Mouse (Mus musculus) hindbrain, embryonic 13.5 days (tissue): Measurements from ENCODE around the gene Ipo9. TPM values are rescaled to one million over a fixed set of nuclear protein-coding genes. Genes with fewer than 3 reads are reported as not detected.

Experiments used
- ATAC-seq: fragments of 200-750 bp; cut with Nextera tagmentation; 2 replicates; pipeline ENCODE4 v1.8.0; 2017; ENCODE audit warnings: moderate TSS enrichment; ENCODE audit not compliant: low FRiP score
- H3K27ac ChIP-seq: fragments of 300-500 bp; sonication (generic); 2 replicates; pipeline ENCODE4 v1.5.1; 2015; ENCODE audit warnings: inconsistent platforms, mild to moderate bottlenecking, moderate library complexity
- H3K27me3 ChIP-seq: fragments of 300-500 bp; sonication (generic); 2 replicates; pipeline ENCODE4 v1.6.1; 2015; ENCODE audit warnings: mild to moderate bottlenecking, inconsistent platforms
- H3K36me3 ChIP-seq: fragments of 300-500 bp; sonication (generic); 2 replicates; pipeline ENCODE4 v1.6.1; 2015; ENCODE audit warnings: mild to moderate bottlenecking, inconsistent platforms
- H3K4me1 ChIP-seq: fragments of 300-500 bp; sonication (generic); replicated peaks from 2 replicates; pipeline ENCODE4 v1.6.1; 2015; ENCODE audit warnings: inconsistent platforms
- H3K4me2 ChIP-seq: fragments of 300-500 bp; sonication (generic); 2 replicates; pipeline ENCODE4 v1.6.1; 2015; ENCODE audit warnings: inconsistent platforms, mild to moderate bottlenecking, moderate library complexity
- H3K4me3 ChIP-seq: fragments of 300-500 bp; sonication (generic); 2 replicates; pipeline ENCODE4 v1.5.1; 2015; ENCODE audit warnings: mild to moderate bottlenecking, inconsistent platforms
- H3K9ac ChIP-seq: fragments of 300-500 bp; sonication (generic); 2 replicates; pipeline ENCODE4 v1.6.1; 2015; ENCODE audit warnings: mild to moderate bottlenecking, inconsistent platforms
- H3K9me3 ChIP-seq: fragments of 300-500 bp; sonication (generic); 2 replicates; pipeline ENCODE4 v1.6.1; 2016; ENCODE audit warnings: inconsistent platforms
- WGBS: fragments of 180-500 bp; shearing (Covaris S2); methylation state at CpG from one replicate; pipeline ENCODE4 v1.1.7; 2015; 5-methylcytosine and 5-hydroxymethylcytosine counted together
- polyA plus RNA-seq: library from polyadenylated mRNA; unstranded; fragments of >200 nt; fragmentation: Nextera tagmentation; extraction: Ambion mirVana; gene quantifications from 2 replicates; pipeline ENCODE4 v1.2.1, GENCODE M21; 2015

Ipo9 gene
- polyA plus RNA-seq, 1 experiment from 2014 or later: 124 TPM

- no peak for ATAC-seq
These were observed 51.3 kb downstream of the Ipo9 start for GRCm38 (mm10) chr1:135379048-135379447.

GRCm38 (mm10) chr1:135378576-135378975 is 51.7 kb downstream of the Ipo9 start:
- WGBS: 72% methylated on average over 9 of the region's 9 CpGs
- Histone ChIP-seq H3K4me3 (no peak overlapping the region), H3K27ac (no peak overlapping the region), H3K9me3 (no peaks in the 10 kb centered on the region), H3K36me3 (peaks cover 18% of the 10 kb centered on the region), H3K9ac (no peak overlapping the region), H3K27me3 (no peaks in the 10 kb centered on the region), H3K4me2 (no peak overlapping the region), H3K4me1 (peaks cover 26% of the 10 kb centered on the region)
- ATAC-seq: no peak

More at GRCm38 (mm10) chr1:135379048-135379447, 51.3 kb downstream of the Ipo9 start:
- Histone ChIP-seq H3K4me1 (peaks cover 22% of the 10 kb centered on the region), H3K36me3 (peaks cover 23% of the 10 kb centered on the region), H3K27me3 (no peaks in the 10 kb centered on the region), H3K9me3 (no peaks in the 10 kb centered on the region), H3K4me2 (no peak overlapping the region), H3K4me3 (no peak overlapping the region), H3K27ac (no peak overlapping the region), H3K9ac (no peak overlapping the region)
- 75% methylated on average over 2 of the region's 2 CpGs for WGBS

- H3K4me1 ChIP-seq: peaks cover 44% of the 10 kb centered on the region
- ATAC-seq: peak; percentile 90
These were observed 55.3 kb downstream of the Ipo9 start, which contains the start of gene Shisa4 for GRCm38 (mm10) chr1:135374868-135375581. Shisa4 (minus strand) TSS chr1:135375237.

DNA sequence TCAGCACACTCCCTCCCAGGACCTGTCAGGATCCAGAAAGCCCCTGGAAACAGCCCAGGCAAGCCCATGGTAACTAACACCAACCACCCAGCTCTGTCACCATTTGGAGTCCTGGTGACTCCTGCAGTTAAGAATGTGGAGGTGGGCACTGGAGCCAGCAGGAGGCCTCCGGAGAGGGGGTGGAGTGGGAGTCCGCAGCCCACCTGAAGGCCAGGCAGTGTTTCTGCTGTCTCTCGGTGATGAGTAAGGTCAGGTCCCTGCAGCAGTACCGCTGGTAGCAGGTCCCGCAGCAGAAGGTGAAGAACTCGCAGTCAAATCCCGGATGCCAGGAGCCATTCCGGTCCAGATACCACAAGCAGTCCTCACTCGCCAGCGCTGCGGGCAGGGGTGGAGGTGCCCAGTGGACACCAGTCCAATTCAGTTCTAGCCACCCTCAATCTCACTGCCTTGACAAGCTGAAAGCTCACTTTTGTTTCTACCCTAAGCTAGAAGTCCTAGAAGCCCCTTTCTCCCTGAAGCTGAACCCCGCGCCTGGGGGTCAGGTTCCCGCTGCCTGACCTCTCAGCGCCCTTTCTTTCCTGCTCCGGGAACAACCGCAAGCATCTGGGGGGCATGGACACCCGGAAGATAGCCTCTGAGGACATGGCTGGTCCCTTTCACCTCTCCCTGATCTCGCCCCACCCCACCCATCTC is 56.0 kb downstream of the Ipo9 start:
- ATAC-seq: peak; percentile 11; the same call in 1 of the 2 replicates
- Histone ChIP-seq H3K4me1 (peaks cover 42% of the 10 kb centered on the region), H3K27ac (peak overlapping the region; percentile 81), H3K9ac (peak overlapping the region; percentile 92), H3K4me2 (peak overlapping the region; percentile 84), H3K27me3 (no peaks in the 10 kb centered on the region), H3K4me3 (peak overlapping the region; percentile 74), H3K9me3 (no peaks in the 10 kb centered on the region), H3K36me3 (no peaks in the 10 kb centered on the region)
- 2% methylated on average over 19 of the region's 19 CpGs for WGBS

More at GRCm38 (mm10) chr1:135374868-135375581, 55.3 kb downstream of the Ipo9 start, which contains the start of gene Shisa4:
- peak within 1 kb of the TSS; percentile 92 for H3K9ac ChIP-seq
- H3K27me3 ChIP-seq: no peaks in the 10 kb centered on the region
- H3K36me3 ChIP-seq: no peaks in the 10 kb centered on the region
- 2% methylated on average over 31 of the region's 38 CpGs for WGBS
- peak within 1 kb of the TSS; percentile 84 for H3K4me2 ChIP-seq
- peak within 1 kb of the TSS; percentile 81 for H3K27ac ChIP-seq
- peak within 1 kb of the TSS; percentile 74 for H3K4me3 ChIP-seq
- H3K9me3 ChIP-seq: no peaks in the 10 kb centered on the region

DNA sequence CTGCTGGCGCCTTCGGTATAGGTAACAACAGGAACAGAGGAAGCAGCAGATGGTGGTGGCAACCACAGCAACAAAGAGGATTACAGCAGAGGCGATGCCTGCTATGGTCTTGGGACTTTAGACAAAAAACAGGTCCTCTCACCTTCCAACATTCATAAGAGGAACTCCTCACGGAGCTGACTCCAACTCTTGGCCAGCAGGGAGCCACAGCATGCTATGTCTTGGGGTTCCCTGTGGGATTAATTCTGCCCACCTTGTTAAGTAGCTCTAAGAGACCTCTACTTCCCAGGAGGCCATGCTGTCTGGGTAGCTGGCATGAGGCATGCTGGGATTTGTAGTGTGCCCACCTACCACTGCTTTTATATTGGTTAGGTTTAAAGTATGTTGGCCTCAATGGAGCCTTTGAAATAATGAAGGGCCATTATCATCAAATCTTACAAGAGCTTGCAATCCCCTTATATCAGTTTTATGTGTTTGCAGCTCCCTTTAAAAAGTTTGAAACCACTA is 57.1 kb downstream of the Ipo9 start:
- 69% methylated on average over 4 of the region's 4 CpGs for WGBS
- Histone ChIP-seq H3K27me3 (no peaks in the 10 kb centered on the region), H3K27ac (no peak overlapping the region), H3K4me2 (peak overlapping the region; percentile 84), H3K4me3 (peak overlapping the region; percentile 28), H3K4me1 (peaks cover 53% of the 10 kb centered on the region), H3K9me3 (no peaks in the 10 kb centered on the region), H3K9ac (peak overlapping the region; percentile 58; the same call in 1 of the 2 replicates), H3K36me3 (no peaks in the 10 kb centered on the region)
- no peak for ATAC-seq

DNA sequence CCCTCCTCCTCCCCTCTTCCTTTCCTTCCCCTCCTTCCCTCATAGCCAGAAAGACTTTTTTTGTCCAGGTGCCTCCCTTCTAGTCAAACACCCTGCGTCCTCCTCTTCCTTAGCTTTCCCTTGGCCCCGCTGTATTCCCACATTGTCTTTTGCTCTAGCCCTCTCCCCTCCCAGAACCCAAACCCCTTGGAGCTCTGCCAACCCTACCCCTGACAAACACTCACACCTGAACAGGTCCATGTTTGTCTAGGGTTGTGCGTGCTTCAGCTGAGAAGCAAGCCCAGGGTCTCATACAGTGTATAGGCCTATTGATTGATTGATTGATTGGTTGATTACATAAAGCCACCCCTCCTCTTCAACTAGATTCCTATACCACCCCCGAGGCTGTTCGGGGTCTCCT is 60.9 kb downstream of the Ipo9 start:
- 78% methylated on average over 5 of the region's 5 CpGs for WGBS
- Histone ChIP-seq H3K4me2 (peak overlapping the region; percentile 77; the same call in 1 of the 2 replicates), H3K4me1 (peaks cover 48% of the 10 kb centered on the region)

DNA sequence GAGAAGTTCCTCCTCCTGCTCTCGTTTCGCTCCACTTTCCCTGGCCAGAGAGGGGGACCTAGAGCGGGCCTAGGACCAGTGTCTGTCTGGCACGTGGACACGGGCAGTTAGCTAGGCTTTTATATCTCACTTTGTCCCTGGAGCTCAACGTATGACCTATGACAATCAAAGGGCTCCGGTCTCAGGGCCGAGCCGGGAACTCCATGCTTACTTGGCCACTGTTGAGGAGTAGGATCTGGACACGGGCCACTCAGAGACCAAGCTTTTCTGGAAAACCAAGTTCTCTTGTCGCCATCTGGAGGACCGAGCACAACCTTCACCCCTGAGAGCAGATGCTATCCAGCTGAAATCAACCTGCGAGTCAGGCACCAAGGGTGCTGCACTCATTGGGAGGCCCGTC is 61.3 kb downstream of the Ipo9 start:
- H3K27me3 ChIP-seq: no peaks in the 10 kb centered on the region
- peaks cover 44% of the 10 kb centered on the region for H3K4me1 ChIP-seq
- ATAC-seq: no peak
- peak overlapping the region; percentile 77 for H3K4me2 ChIP-seq
- no peak overlapping the region for H3K27ac ChIP-seq
- whole genome bisulfite sequencing: 10% methylated on average over 14 of the region's 14 CpGs
- peak overlapping the region; percentile 76; the same call in 1 of the 2 replicates for H3K9ac ChIP-seq
- peak overlapping the region; percentile 43 for H3K4me3 ChIP-seq
- no peaks in the 10 kb centered on the region for H3K36me3 ChIP-seq
- H3K9me3 ChIP-seq: no peaks in the 10 kb centered on the region

More for the DNA sequence above, 60.9 kb downstream of the Ipo9 start:
- H3K36me3 ChIP-seq: no peaks in the 10 kb centered on the region
- no peak overlapping the region for H3K4me3 ChIP-seq
- no peaks in the 10 kb centered on the region for H3K27me3 ChIP-seq
- ATAC-seq: no peak
- H3K27ac ChIP-seq: no peak overlapping the region
- no peak overlapping the region for H3K9ac ChIP-seq
- H3K9me3 ChIP-seq: no peaks in the 10 kb centered on the region

GRCm38 (mm10) chr1:135368245-135368644 is 62.1 kb downstream of the Ipo9 start:
- Histone ChIP-seq H3K9me3 (no peaks in the 10 kb centered on the region), H3K4me2 (peak overlapping the region; percentile 77), H3K9ac (peak overlapping the region; percentile 76), H3K27ac (no peak overlapping the region), H3K36me3 (no peaks in the 10 kb centered on the region), H3K4me3 (peak overlapping the region; percentile 43), H3K27me3 (no peaks in the 10 kb centered on the region), H3K4me1 (peaks cover 38% of the 10 kb centered on the region)
- ATAC-seq: peak; percentile 61
- 1% methylated on average over 20 of the region's 20 CpGs for WGBS

DNA sequence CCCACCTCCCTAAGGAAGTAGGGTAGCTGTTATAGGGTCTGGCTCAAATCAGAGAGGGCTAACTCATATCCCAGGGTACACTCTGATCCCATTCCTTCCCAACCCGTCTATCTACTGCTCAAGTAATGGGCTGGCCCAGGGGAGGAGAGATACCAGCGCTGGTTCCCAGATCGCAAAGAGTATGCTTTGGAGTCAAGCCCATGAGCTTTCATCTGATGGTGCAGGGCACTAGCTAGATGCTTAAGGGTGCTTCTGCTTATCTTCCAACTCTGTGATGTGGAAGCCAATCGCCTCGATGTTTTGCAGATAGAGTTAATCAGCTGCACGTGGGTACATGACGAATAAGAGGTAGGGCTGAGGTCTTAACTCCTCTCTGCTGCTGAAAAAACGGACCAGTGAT is 62.7 kb downstream of the Ipo9 start:
- no peak for ATAC-seq
- H3K9me3 ChIP-seq: no peaks in the 10 kb centered on the region

GRCm38 (mm10) chr1:135367005-135367404 is 63.3 kb downstream of the Ipo9 start:
- H3K9ac ChIP-seq: no peak overlapping the region
- no peaks in the 10 kb centered on the region for H3K36me3 ChIP-seq
- no peak overlapping the region for H3K4me3 ChIP-seq
- H3K9me3 ChIP-seq: no peaks in the 10 kb centered on the region
- 85% methylated on average over 7 of the region's 7 CpGs for WGBS
- H3K4me2 ChIP-seq: no peak overlapping the region
- no peak overlapping the region for H3K27ac ChIP-seq
- no peaks in the 10 kb centered on the region for H3K27me3 ChIP-seq
- no peak for ATAC-seq
- H3K4me1 ChIP-seq: peaks cover 25% of the 10 kb centered on the region

More for the DNA sequence above, 62.7 kb downstream of the Ipo9 start:
- Histone ChIP-seq H3K4me1 (peaks cover 31% of the 10 kb centered on the region), H3K9ac (no peak overlapping the region), H3K4me3 (no peak overlapping the region), H3K27me3 (no peaks in the 10 kb centered on the region), H3K4me2 (no peak overlapping the region), H3K36me3 (no peaks in the 10 kb centered on the region), H3K27ac (no peak overlapping the region)
- 76% methylated on average over 8 of the region's 8 CpGs for WGBS

DNA sequence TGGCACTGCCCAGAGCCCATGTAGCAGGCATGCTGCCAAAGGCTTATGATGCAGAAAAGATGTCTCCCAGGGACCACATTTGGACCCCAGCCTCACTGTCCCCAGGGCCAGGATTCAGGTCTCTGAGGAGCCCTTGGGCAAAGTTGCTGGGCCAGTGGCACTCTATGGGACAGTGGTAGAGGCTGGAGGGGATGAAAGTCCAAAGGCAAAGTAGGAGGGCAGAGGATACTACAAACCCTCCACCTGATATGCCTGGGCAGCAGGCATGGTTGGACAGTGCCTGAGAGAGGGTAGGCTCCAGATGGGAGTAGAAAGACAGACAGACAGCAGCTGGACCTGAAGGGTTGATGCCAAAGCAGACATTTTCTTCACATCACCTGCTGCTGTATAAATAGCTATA is 63.9 kb downstream of the Ipo9 start:
- ATAC-seq: no peak
- H3K27me3 ChIP-seq: no peaks in the 10 kb centered on the region
- H3K9ac ChIP-seq: no peak overlapping the region
- H3K4me2 ChIP-seq: no peak overlapping the region
- H3K36me3 ChIP-seq: no peaks in the 10 kb centered on the region
- no peak overlapping the region for H3K4me3 ChIP-seq
- H3K9me3 ChIP-seq: no peaks in the 10 kb centered on the region
- H3K27ac ChIP-seq: no peak overlapping the region
- H3K4me1 ChIP-seq: peaks cover 19% of the 10 kb centered on the region

GRCm38 (mm10) chr1:135363446-135363845 is 66.9 kb downstream of the Ipo9 start:
- H3K4me3 ChIP-seq: no peak overlapping the region
- no peak overlapping the region for H3K4me2 ChIP-seq
- H3K27ac ChIP-seq: no peak overlapping the region
- WGBS: 90% methylated on average over 8 of the region's 8 CpGs
- no peak for ATAC-seq
- H3K27me3 ChIP-seq: no peaks in the 10 kb centered on the region
- H3K9me3 ChIP-seq: no peaks in the 10 kb centered on the region
- H3K36me3 ChIP-seq: no peaks in the 10 kb centered on the region
- H3K4me1 ChIP-seq: peaks cover 5% of the 10 kb centered on the region; the same call in 1 of the 2 replicates
- no peak overlapping the region for H3K9ac ChIP-seq
